Mouse (Mus musculus) stomach, embryonic 14.5 days (tissue): ENCODE results near the gene Mlst8. TPM values are rescaled to one million over a fixed set of nuclear protein-coding genes. Genes with fewer than 3 reads are reported as not detected.

Source experiments
- ATAC-seq: fragments of 200-750 bp; cut with Nextera tagmentation; 2 replicates; pipeline ENCODE4 v1.8.0; 2017; ENCODE audit warnings: low read depth, moderate TSS enrichment; ENCODE audit not compliant: insufficient number of reproducible peaks, insufficient read depth, low FRiP score
- H3K27ac ChIP-seq: fragments of 300-500 bp; sonication (generic); 2 replicates; pipeline ENCODE4 v1.5.1; 2014; ENCODE audit warnings: mild to moderate bottlenecking, low read length, moderate library complexity, mixed read lengths
- H3K27me3 ChIP-seq: fragments of 300-500 bp; sonication (generic); 2 replicates; pipeline ENCODE4 v1.6.1; 2014; ENCODE audit warnings: low read length, control low read depth, mixed read lengths; ENCODE audit not compliant: control insufficient read depth, insufficient read depth
- H3K36me3 ChIP-seq: fragments of 300-500 bp; sonication (generic); 2 replicates; pipeline ENCODE4 v1.6.1; 2014; ENCODE audit warnings: mild to moderate bottlenecking, control low read depth, low read length, moderate library complexity, mixed read lengths; ENCODE audit not compliant: control insufficient read depth, insufficient read depth
- H3K4me1 ChIP-seq: fragments of 300-500 bp; sonication (generic); 2 replicates; pipeline ENCODE4 v1.6.1; 2014; ENCODE audit warnings: low read length, control low read depth, mixed read lengths; ENCODE audit not compliant: control insufficient read depth, insufficient read depth
- H3K4me2 ChIP-seq: fragments of 300-500 bp; sonication (generic); replicated peaks from 2 replicates; pipeline ENCODE4 v1.6.1; 2014; ENCODE audit warnings: low read depth, low read length, control low read depth
- H3K4me3 ChIP-seq: fragments of 300-500 bp; sonication (generic); 2 replicates; pipeline ENCODE4 v1.5.1; 2014; ENCODE audit warnings: low read depth, low read length, control low read depth
- H3K9ac ChIP-seq: fragments of 300-500 bp; sonication (generic); replicated peaks from 2 replicates; pipeline ENCODE4 v1.6.1; 2014; ENCODE audit warnings: low read depth, mild to moderate bottlenecking, control low read depth, low read length, moderate library complexity, mixed read lengths
- H3K9me3 ChIP-seq: fragments of 300-500 bp; sonication (generic); 2 replicates; pipeline ENCODE4 v1.6.1; 2016; ENCODE audit warnings: low read depth, low read length, control low read depth; ENCODE audit not compliant: control insufficient read depth
- WGBS: fragments of 180-500 bp; shearing (Covaris S2); extraction: QIAGEN DNeasy Blood & Tissue Kit; methylation state at CpG from one replicate; pipeline ENCODE4 v1.1.7; 2014; 5-methylcytosine and 5-hydroxymethylcytosine counted together
- polyA plus RNA-seq: library from polyadenylated mRNA; unstranded; fragments of >200 nt; fragmentation: Nextera tagmentation; extraction: Ambion mirVana; gene quantifications from 2 replicates; pipeline ENCODE4 v1.2.1, GENCODE M21; 2014

Gene Mlst8
- polyA plus RNA-seq, 1 experiment from 2014 or later = 46.2 TPM

DNA sequence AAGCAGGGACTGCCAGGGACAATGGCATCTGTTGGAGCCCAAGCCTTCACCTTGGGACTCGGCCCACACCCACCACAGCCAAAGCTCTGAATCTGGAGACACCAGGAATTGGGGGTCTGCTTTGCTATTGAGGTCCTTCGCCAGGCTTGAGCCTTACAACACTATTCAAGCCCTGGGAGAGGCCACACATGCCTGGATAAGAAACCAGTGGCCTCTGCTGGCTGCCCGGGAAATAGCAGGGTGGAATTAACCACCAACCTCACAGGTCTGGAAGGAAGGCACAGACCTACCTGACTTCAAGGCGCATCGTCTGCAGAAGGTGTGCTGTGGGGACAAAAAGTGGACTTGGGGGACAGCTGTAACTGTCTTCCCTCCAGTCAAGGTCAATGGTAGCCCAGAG is 34.7 kb upstream of the Mlst8 start:
- 39% methylated on average over 5 of the region's 5 CpGs for WGBS
- no peak overlapping the region for H3K27ac ChIP-seq

DNA sequence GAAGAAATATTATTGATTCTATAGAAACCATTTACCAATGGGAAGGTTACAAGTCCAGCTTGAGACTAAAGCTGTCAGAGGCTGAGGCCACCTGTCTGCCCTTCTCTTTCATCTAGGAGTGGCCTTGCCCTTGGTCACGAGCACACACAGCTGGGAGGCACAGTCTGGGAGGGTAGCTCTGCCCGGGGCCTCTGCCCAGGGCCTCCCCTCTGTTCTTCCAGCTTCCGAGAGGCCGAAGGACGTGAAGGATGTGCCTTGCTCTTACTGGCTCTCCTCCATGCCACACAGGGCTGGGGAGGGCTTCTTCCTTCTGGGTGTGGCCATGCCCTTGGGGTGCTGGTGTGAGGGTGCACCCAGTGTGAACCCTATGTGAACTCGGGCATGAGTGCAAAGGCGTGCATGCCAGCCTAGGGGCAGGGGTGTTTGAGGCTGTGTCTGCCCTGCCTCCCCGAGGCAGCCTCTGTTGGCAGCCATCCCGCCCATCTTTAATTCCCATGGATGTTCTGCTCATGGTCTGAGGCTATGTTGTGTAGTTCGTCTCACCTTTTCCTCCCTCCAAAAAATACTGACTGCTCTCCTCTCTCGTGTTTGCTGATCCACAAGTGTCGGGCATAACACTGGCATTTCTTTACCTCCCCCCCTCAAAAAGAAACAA is 29.1 kb upstream of the Mlst8 start:
- Histone ChIP-seq H3K9me3 (no peaks in the 10 kb centered on the region), H3K4me1 (0 out of 2 replicates have a peak, but pooled peaks cover 4% of the 10 kb centered on the region), H3K4me3 (no peak overlapping the region), H3K9ac (no peak overlapping the region), H3K27ac (no peak overlapping the region), H3K4me2 (no peak overlapping the region), H3K27me3 (no peaks in the 10 kb centered on the region), H3K36me3 (peaks cover 49% of the 10 kb centered on the region)
- no peak for ATAC-seq
- WGBS = 79% methylated on average over 12 of the region's 12 CpGs

More for the DNA sequence above, 34.7 kb upstream of the Mlst8 start:
- Histone ChIP-seq H3K36me3 (peaks cover 70% of the 10 kb centered on the region), H3K4me2 (no peak overlapping the region), H3K9ac (no peak overlapping the region), H3K9me3 (no peaks in the 10 kb centered on the region), H3K27me3 (no peaks in the 10 kb centered on the region), H3K4me1 (no peaks in the 10 kb centered on the region), H3K4me3 (no peak overlapping the region)
- ATAC-seq = 0 out of 2 replicates have a peak, but pooled peaks have one; percentile 40

DNA sequence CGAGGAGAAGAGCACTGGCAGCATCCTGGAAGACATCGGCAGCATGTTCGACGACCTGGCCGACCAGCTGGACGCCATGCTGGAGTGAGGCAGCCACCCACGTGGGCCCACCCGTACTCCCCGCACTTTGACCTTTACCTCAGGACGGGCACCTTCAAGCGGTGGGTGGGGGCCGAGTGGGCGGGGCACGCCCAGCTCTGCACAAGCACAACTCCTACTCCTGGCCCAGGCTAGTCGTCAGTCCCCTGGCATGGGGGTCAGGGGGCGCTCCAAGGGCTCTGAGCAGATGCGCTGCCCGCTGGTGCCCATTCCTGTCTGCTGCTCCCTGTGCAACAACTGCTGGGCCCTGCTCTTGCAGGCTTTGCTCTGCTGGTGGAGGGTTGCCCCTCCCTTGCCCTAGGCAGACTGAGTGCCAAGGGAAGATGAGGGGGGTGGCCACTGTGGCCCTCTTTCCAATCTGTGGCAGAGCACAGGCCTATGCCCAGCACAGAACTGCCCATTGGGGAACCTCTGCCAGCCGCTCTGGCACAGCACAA is 28.3 kb upstream of the Mlst8 start:
- ATAC-seq = no peak
- 0 out of 2 replicates have a peak, but pooled peaks cover 4% of the 10 kb centered on the region for H3K4me1 ChIP-seq
- H3K4me3 ChIP-seq = no peak overlapping the region
- H3K27me3 ChIP-seq = no peaks in the 10 kb centered on the region
- peaks cover 45% of the 10 kb centered on the region for H3K36me3 ChIP-seq
- H3K4me2 ChIP-seq = no peak overlapping the region
- no peaks in the 10 kb centered on the region for H3K9me3 ChIP-seq
- 46% methylated on average over 19 of the region's 19 CpGs for WGBS
- no peak overlapping the region for H3K27ac ChIP-seq
- H3K9ac ChIP-seq = no peak overlapping the region

DNA sequence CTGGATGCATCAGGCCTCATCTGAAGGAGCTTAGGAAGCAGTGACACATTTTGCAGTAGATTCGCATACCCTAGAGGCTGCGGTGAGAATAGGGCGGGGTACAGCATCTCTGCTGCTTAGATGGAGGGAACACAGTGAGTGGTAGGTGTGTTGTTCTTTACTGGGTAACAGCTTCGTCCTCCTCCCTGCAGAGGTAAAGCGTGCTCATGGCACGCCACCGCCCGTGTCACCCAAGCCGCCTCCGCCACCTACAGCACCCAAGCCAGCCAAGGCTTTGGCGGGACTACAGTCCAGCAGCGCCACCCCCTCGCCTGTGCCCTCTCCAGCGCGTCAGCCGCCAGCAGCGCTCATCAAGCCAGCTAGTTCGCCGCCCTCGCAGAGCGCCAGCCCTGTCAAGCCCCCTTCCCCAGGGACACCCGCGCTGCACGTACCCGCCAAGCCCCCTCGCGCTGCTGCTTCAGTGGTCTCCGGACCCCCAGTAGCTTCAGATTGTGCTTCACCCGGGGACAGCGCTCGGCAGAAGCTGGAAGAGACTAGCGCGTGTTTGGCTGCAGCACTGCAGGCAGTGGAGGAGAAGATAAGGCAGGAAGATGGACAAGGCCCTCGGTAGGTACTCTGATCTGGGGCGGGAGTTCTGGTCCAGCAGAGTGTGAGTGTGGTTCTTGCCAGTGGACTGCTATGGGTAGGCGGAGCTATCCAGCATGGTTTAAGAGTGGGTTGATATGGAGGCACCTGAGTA is 27.6 kb upstream of the Mlst8 start:
- WGBS = 27% methylated on average over 36 of the region's 36 CpGs
- 0 out of 2 replicates have a peak, but pooled peaks cover 4% of the 10 kb centered on the region for H3K4me1 ChIP-seq
- no peak for ATAC-seq
- no peak overlapping the region for H3K27ac ChIP-seq
- peaks cover 38% of the 10 kb centered on the region for H3K36me3 ChIP-seq
- H3K4me3 ChIP-seq = no peak overlapping the region
- no peaks in the 10 kb centered on the region for H3K27me3 ChIP-seq
- no peak overlapping the region; the same call in 1 of the 2 replicates for H3K4me2 ChIP-seq
- H3K9ac ChIP-seq = no peak overlapping the region
- H3K9me3 ChIP-seq = no peaks in the 10 kb centered on the region

DNA sequence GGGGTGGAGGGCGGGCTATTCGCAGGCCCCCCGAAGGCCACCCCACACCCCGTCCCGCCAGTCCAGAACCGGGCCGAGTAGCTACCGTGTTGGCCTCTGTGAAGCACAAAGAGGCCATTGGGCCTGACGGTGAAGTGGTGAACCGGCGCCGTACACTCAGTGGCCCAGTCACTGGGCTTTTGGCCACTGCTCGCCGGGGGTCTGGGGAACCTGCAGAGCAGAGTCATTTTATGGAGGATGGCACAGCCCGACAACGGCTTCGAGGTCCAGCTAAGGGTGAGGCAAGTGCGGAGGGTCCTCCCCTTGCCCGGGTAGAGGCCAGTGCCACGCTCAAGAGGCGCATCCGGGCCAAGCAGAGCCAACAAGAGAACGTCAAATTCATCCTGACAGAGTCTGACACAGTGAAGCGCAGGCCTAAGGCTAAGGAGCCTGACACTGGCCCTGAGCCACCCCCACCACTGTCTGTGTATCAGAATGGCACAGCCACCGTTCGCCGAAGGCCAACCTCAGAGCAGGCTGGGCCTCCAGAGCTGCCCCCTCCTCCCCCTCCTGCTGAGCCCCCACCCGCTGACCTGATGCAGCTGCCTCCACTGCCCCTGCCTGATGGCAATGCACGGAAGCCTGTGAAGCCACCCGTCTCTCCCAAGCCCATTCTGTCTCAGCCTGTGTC is 26.5 kb upstream of the Mlst8 start:
- Histone ChIP-seq H3K27me3 (no peaks in the 10 kb centered on the region), H3K9ac (no peak overlapping the region), H3K9me3 (no peaks in the 10 kb centered on the region), H3K4me3 (no peak overlapping the region), H3K36me3 (peaks cover 27% of the 10 kb centered on the region), H3K4me2 (no peak overlapping the region), H3K27ac (no peak overlapping the region), H3K4me1 (0 out of 2 replicates have a peak, but pooled peaks cover 4% of the 10 kb centered on the region)
- no peak for ATAC-seq
- 91% methylated on average over 30 of the region's 30 CpGs for WGBS

DNA sequence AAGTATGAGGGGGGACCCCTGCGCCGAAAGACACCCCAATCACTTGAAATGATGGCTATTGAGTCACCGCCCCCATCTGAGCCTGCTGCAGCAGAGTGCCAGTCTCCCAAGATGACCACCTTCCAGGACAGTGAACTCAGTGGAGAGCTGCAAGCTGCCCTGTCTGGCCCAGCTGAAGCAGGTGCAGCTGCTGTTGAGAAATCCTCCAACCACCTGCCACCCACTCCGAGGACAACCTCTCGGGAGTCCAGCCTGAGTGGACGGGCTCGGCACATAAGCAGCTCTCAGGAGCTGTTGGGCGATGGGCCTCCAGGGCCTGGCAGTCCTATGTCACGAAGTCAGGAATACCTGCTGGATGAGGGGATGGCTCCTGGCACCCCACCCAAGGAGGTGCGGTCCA is 25.2 kb upstream of the Mlst8 start:
- Histone ChIP-seq H3K9ac (no peak overlapping the region), H3K27me3 (no peaks in the 10 kb centered on the region), H3K4me2 (no peak overlapping the region), H3K36me3 (peaks cover 14% of the 10 kb centered on the region), H3K27ac (no peak overlapping the region), H3K4me1 (0 out of 2 replicates have a peak, but pooled peaks cover 4% of the 10 kb centered on the region), H3K9me3 (no peaks in the 10 kb centered on the region), H3K4me3 (no peak overlapping the region)
- 95% methylated on average over 10 of the region's 10 CpGs for WGBS
- no peak for ATAC-seq

DNA sequence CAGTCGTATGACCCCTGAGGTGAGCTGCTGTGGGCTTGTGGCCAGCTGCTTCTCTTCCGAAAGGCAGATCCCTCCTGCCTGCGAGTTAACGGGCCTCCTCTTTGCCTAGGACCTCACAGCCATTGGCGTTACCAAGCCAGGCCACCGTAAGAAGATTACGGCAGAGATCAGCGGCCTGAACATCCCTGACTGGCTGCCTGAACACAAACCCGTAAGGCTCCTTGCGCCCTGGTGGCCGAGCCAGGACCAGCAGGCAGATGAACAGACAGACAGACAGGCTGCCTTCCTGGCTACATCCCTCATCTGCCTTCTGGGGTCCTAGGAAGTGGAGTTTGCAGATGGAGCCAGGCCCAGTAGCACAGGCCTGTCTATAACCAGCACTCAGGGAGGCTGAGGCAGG is 23.3 kb upstream of the Mlst8 start:
- Histone ChIP-seq H3K27me3 (no peaks in the 10 kb centered on the region), H3K36me3 (no peaks in the 10 kb centered on the region; the same call in 1 of the 2 replicates), H3K9ac (no peak overlapping the region), H3K9me3 (no peaks in the 10 kb centered on the region), H3K4me3 (no peak overlapping the region), H3K4me1 (0 out of 2 replicates have a peak, but pooled peaks cover 3% of the 10 kb centered on the region), H3K4me2 (no peak overlapping the region), H3K27ac (no peak overlapping the region)
- 40% methylated on average over 11 of the region's 11 CpGs for WGBS
- no peak for ATAC-seq

DNA sequence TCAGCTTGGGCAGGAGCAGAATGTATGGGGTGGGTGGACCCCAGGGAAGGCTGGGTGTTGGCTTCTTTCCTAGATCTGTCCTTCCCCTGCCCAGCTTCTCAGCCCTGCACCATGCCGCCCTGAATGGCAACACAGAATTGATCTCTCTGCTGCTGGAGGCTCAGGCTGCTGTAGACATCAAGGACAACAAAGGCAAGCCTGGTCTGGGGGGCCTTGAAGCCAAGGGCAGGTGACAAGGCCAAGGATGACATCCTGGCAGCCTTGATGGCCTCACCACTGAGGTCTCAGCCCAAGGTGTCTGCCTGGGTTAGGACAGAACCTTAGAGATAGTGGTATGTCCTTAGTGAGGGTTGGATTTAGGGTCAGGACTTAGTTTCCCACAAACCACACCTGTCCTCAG is 17.1 kb upstream of the Mlst8 start:
- no peaks in the 10 kb centered on the region for H3K4me1 ChIP-seq
- no peak overlapping the region for H3K4me2 ChIP-seq
- ATAC-seq = no peak
- H3K36me3 ChIP-seq = no peaks in the 10 kb centered on the region
- 69% methylated on average over 1 of the region's 1 CpGs for WGBS
- H3K27ac ChIP-seq = no peak overlapping the region
- no peak overlapping the region for H3K4me3 ChIP-seq
- H3K27me3 ChIP-seq = no peaks in the 10 kb centered on the region
- H3K9ac ChIP-seq = no peak overlapping the region
- H3K9me3 ChIP-seq = no peaks in the 10 kb centered on the region
